Mouse (Mus musculus) liver, postnatal 0 days (tissue): ENCODE measurements around the gene Rb1.

Experiments
- CTCF ChIP-seq: sonication (generic); IDR thresholded peaks from 2 replicates; pipeline ENCODE4 v1.5.1; 2016; ENCODE audit warnings: antibody characterized with exemption, low read depth
- EP300 ChIP-seq: IDR thresholded peaks from 2 replicates; pipeline ENCODE4 v1.6.1; 2016; ENCODE audit warnings: antibody characterized with exemption, low read depth, mild to moderate bottlenecking

GRCm38 (mm10) chr14:73307490-73307889 is 18.1 kb downstream of the Rb1 start:
- TF ChIP-seq CTCF (no peak), EP300 (no peak)
